Mouse (Mus musculus) lung, adult 2 months (tissue): ENCODE results near the gene Rad54l.
A peak's percentile ranks its signal among the peaks of the same experiment; 100 is the strongest.

Experiments
- CTCF ChIP-seq: fragments of 200-500 bp; IDR thresholded peaks from 2 replicates; pipeline ENCODE4 v1.5.1; 2011; ENCODE audit warnings: mild to moderate bottlenecking, low read length, control low read depth; ENCODE audit not compliant: insufficient read depth
- POLR2A ChIP-seq: fragments of 200-500 bp; IDR thresholded peaks from 2 replicates; pipeline ENCODE4 v1.6.1; 2011; ENCODE audit warnings: low read depth, mild to moderate bottlenecking, control low read depth, low read length, borderline replicate concordance; ENCODE audit errors: extremely low read depth

DNA sequence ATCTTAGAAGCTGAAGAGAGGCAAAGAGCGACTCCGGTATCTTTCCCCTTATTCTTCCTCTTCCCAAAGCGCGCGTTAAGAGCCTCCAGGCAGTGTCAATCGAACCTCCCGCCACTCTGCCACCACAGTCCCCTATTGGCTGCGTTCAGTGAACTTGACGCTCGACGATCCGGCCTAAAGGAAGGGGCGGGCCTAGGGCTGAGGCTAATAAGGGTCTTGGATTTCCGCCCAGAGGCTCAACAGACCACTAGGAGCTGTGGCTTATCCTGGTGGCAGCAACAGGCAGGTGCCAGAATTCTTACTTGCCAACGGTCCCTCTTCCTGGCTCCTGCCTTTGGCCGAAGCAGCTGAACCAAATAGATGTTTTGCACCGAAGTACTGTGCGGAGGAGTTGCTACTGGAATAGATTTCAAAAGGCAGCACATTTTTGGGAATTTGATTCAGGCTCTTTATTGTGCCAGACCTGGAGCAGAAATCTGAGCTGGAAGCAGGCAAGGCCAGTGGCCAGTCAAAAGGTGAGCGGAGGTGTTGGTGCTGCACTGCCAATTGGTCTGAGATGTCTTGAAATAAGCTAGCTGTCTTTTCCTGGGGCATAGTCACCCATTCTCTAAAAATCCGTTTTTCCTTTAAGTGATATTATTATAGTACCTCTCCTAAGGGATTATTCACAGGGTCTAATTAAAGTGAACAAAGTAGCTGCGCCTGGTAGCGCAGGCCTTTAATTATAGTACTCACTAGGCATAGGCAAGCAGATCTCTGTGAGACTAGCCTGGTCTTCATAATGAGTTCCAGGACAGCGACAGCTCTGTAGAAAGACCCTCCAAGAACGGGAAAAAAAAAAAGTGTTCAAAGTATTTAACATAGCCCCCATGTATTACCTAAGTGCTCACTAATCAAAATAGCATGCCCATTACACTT lies at the start of gene Rad54l, which contains the start of gene Pomgnt1:
- peak; percentile 59; the same call in 1 of the 2 replicates for TF ChIP-seq POLR2A
- peak; percentile 22; the same call in 1 of the 2 replicates for TF ChIP-seq CTCF
